In the genomic region with DNA sequence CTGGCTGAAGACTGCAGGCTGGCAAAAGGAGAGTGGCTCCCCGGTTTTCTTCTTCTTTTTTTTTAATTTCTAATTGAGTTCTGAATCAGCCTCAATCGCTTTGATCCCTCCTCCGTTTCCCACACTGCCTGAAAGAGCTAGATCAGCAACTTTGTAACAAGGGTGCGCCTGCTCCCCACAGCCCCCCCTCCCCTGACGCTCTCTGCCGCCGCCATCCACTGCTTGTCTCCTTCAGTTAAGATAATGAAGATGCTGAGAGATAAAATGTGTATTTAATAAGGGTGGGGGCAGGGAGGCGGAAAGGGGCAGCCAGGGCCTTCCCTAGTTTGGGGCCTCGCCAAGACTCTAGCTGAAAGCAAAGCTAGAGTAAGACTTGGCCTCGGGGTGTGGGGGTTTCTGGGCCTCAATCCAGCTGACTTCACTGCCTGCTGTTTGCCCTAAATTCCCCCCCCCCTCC, we compare ENCODE assay signal across 9 mouse cellular contexts. TPM values are rescaled to one million over a fixed set of nuclear protein-coding genes. Genes with fewer than 3 reads are reported as not detected.
DNase-seq lines count a peak whose midpoint lies in the region; ATAC-seq and TF ChIP-seq lines count a peak whose summit lies in the region.
"Had no signal": no experiment of that assay in that cellular context is flagged by ENCODE, and none has a peak within 500 bp of the region (broad histone marks: within the 10 kb centered on the region; RNA-seq: fewer than 3 reads in every experiment).

No protein-coding gene starts in this region.

- H3K27ac ChIP-seq in heart, embryonic 10.5 days = peak overlapping the region; percentile 89
- H3K27ac ChIP-seq in MEL (ENCODE audit: control insufficient read depth, low read depth, low read length) = peak overlapping the region; percentile 50
- H3K27ac ChIP-seq in forebrain, postnatal 0 days (ENCODE audit: low read depth, low read length) = peak overlapping the region; percentile 6
- H3K27ac ChIP-seq in kidney, postnatal 0 days = peak overlapping the region; percentile 86
- peak overlapping the region; percentile 48; the same call in 1 of the 2 replicates for H3K27ac ChIP-seq in midbrain, embryonic 16.5 days (ENCODE audit: low read length)

- no peaks in the 10 kb centered on the region for H3K27me3 ChIP-seq in heart, embryonic 10.5 days (ENCODE audit: insufficient read depth, poor library complexity, severe bottlenecking)
- H3K27me3 ChIP-seq in MEL (ENCODE audit: control insufficient read depth in 1 of 2, insufficient read depth in 2 of 2, low read length in 2 of 2) = no peaks in the 10 kb centered on the region
- H3K27me3 ChIP-seq in forebrain, postnatal 0 days (ENCODE audit: insufficient read depth, low read length) = no peaks in the 10 kb centered on the region
- H3K27me3 ChIP-seq in kidney, postnatal 0 days (ENCODE audit: insufficient read depth, low read length) = no peaks in the 10 kb centered on the region
- no peaks in the 10 kb centered on the region for H3K27me3 ChIP-seq in midbrain, embryonic 16.5 days (ENCODE audit: control insufficient read depth, insufficient read depth, low read depth, low read length)

- no peaks in the 10 kb centered on the region for H3K79me2 ChIP-seq in MEL (ENCODE audit: control insufficient read depth, insufficient read depth, low read length, poor library complexity)

- H3K9ac ChIP-seq in MEL (ENCODE audit: control insufficient read depth, low read depth, low read length, poor library complexity, severe bottlenecking) = peak overlapping the region; percentile 35
- H3K9ac ChIP-seq in forebrain, postnatal 0 days = no peak overlapping the region
- H3K9ac ChIP-seq in kidney, postnatal 0 days (ENCODE audit: low read depth, low read length) = no peak overlapping the region
- H3K9ac ChIP-seq in midbrain, embryonic 16.5 days (ENCODE audit: low read depth, low read length) = peak overlapping the region; percentile 32; the same call in 1 of the 2 replicates

- no peak; a peak in 1 of 4 replicates for TF ChIP-seq POLR2A in MEL (IDR thresholded peaks at IDR 0.05; ENCODE audit: control insufficient read depth in 1 of 2, insufficient read depth in 1 of 2, low read depth in 1 of 2, low read length in 2 of 2, poor library complexity in 1 of 2)

- H3K36me3 ChIP-seq in heart, embryonic 10.5 days = peaks cover 26% of the 10 kb centered on the region
- H3K36me3 ChIP-seq in MEL (ENCODE audit: control insufficient read depth in 1 of 2, insufficient read depth in 2 of 2, low read length in 2 of 2) = peaks cover 5 to 31% of the 10 kb centered on the region in 2 experiments
- H3K36me3 ChIP-seq in forebrain, postnatal 0 days (ENCODE audit: insufficient read depth) = no peaks in the 10 kb centered on the region
- no peaks in the 10 kb centered on the region for H3K36me3 ChIP-seq in kidney, postnatal 0 days (ENCODE audit: insufficient read depth, low read length)
- no peaks in the 10 kb centered on the region for H3K36me3 ChIP-seq in midbrain, embryonic 16.5 days (ENCODE audit: control insufficient read depth, insufficient read depth, low read length)

- peak overlapping the region; percentile 33 for H3K4me3 ChIP-seq in heart, embryonic 10.5 days
- peak overlapping the region in 1 of 2 experiments; percentile 28; a peak in 1 of 4 replicates for H3K4me3 ChIP-seq in MEL (ENCODE audit: control insufficient read depth in 1 of 2, insufficient read depth in 1 of 2, low read depth in 2 of 2, low read length in 2 of 2)
- H3K4me3 ChIP-seq in forebrain, postnatal 0 days (ENCODE audit: low read depth, low read length) = no peak overlapping the region
- no peak overlapping the region for H3K4me3 ChIP-seq in kidney, postnatal 0 days (replicated peaks; ENCODE audit: low read depth, low read length)
- no peak overlapping the region for H3K4me3 ChIP-seq in midbrain, embryonic 16.5 days (ENCODE audit: low read depth, low read length)

- no peak for DNase-seq in heart, embryonic 10.5 days (ENCODE audit: low spot score)
- DNase-seq in heart, adult 9 months (ENCODE audit: low spot score in 2 of 2) = no peak
- DNase-seq in MEL (ENCODE audit: low read depth, low spot score) = peak; percentile 68
- DNase-seq in forebrain, postnatal 0 days = peak; percentile 63
- DNase-seq in kidney, postnatal 0 days (ENCODE audit: low spot score) = no peak
- no peak for DNase-seq in frontal cortex, postnatal 25 days (ENCODE audit: low spot score in 2 of 2)
- DNase-seq in urinary bladder, postnatal 36 days (ENCODE audit: low spot score in 2 of 2) = no peak

- WGBS in heart, embryonic 10.5 days = 19% methylated on average over 10 of the region's 10 CpGs
- 5% methylated on average over 10 of the region's 10 CpGs for WGBS in forebrain, postnatal 0 days
- WGBS in kidney, postnatal 0 days = 13% methylated on average over 10 of the region's 10 CpGs
- 2% methylated on average over 10 of the region's 10 CpGs for WGBS in midbrain, embryonic 16.5 days

- no peak for TF ChIP-seq RAD21 in MEL (IDR thresholded peaks at IDR 0.05; ENCODE audit: low read depth, low read length)

- no peak for TF ChIP-seq CTCF in MEL (IDR thresholded peaks at IDR 0.05 in 2 of 3, conservative IDR thresholded peaks at IDR 0.05 in 1 of 3; ENCODE audit: control insufficient read depth in 1 of 3, insufficient read depth in 1 of 3, low read depth in 2 of 3, low read length in 3 of 3, poor library complexity in 1 of 3, severe bottlenecking in 1 of 3)
- TF ChIP-seq CTCF in forebrain, postnatal 0 days (IDR thresholded peaks at IDR 0.05; ENCODE audit: low read depth) = no peak
- no peak for TF ChIP-seq CTCF in kidney, postnatal 0 days (IDR thresholded peaks at IDR 0.05; ENCODE audit: low read depth)

- H3K4me1 ChIP-seq in heart, embryonic 10.5 days = peaks cover 75% of the 10 kb centered on the region
- H3K4me1 ChIP-seq in MEL (ENCODE audit: control insufficient read depth in 1 of 2, insufficient read depth in 2 of 2, low read length in 2 of 2) = peaks cover 18 to 27% of the 10 kb centered on the region in 2 experiments
- H3K4me1 ChIP-seq in forebrain, postnatal 0 days (ENCODE audit: insufficient read depth) = peaks cover 21% of the 10 kb centered on the region
- peaks cover 53% of the 10 kb centered on the region for H3K4me1 ChIP-seq in kidney, postnatal 0 days (replicated peaks; ENCODE audit: insufficient read depth, low read length)
- H3K4me1 ChIP-seq in midbrain, embryonic 16.5 days (ENCODE audit: control insufficient read depth, insufficient read depth, low read length) = peaks cover 38% of the 10 kb centered on the region

- ATAC-seq in forebrain, postnatal 0 days = peak; percentile 48
- ATAC-seq in kidney, postnatal 0 days (replicated peaks; ENCODE audit: low FRiP score, low read depth) = no peak
- ATAC-seq in midbrain, embryonic 16.5 days = no peak

- no peaks in the 10 kb centered on the region for H3K9me3 ChIP-seq in heart, embryonic 10.5 days
- H3K9me3 ChIP-seq in MEL (replicated peaks; ENCODE audit: insufficient read depth, low read length) = no peaks in the 10 kb centered on the region
- H3K9me3 ChIP-seq in forebrain, postnatal 0 days (ENCODE audit: low read length) = no peaks in the 10 kb centered on the region
- H3K9me3 ChIP-seq in kidney, postnatal 0 days (replicated peaks; ENCODE audit: low read length) = no peaks in the 10 kb centered on the region
- no peaks in the 10 kb centered on the region for H3K9me3 ChIP-seq in midbrain, embryonic 16.5 days (replicated peaks; ENCODE audit: control insufficient read depth, low read length, poor library complexity, severe bottlenecking)

- peak; percentile 46 to 78; a peak in 3 of 4 replicates for TF ChIP-seq EP300 in MEL (IDR thresholded peaks at IDR 0.05; ENCODE audit: low read depth in 1 of 2, low read length in 2 of 2)

- no peak overlapping the region for H3K4me2 ChIP-seq in forebrain, postnatal 0 days (ENCODE audit: low read depth)
- no peak overlapping the region for H3K4me2 ChIP-seq in kidney, postnatal 0 days (ENCODE audit: low read length)
- 0 out of 2 replicates have a peak overlapping the region, but pooled peaks have one; percentile 6 for H3K4me2 ChIP-seq in midbrain, embryonic 16.5 days (ENCODE audit: low read length)

TF ChIP-seq in MEL, 35 proteins besides CTCF, POLR2A, EP300 and RAD21 (continues in another document):
- TF ChIP-seq MAX (IDR thresholded peaks at IDR 0.05; ENCODE audit: low read length) (0 out of 2 replicates have a peak, but pooled peaks have one; percentile 31), ZNF384 (IDR thresholded peaks at IDR 0.05; ENCODE audit: low read depth, low read length) (no peak; the same call in 1 of the 2 replicates), GABPA (IDR thresholded peaks at IDR 0.05; ENCODE audit: low read depth, low read length) (no peak), MYC (IDR thresholded peaks at IDR 0.05; ENCODE audit: low read depth, low read length) (no peak), TCF12 (IDR thresholded peaks at IDR 0.05; ENCODE audit: low read depth, low read length) (peak; percentile 74)

RNA-seq across cellular contexts. Expression of a gene that starts 2.3 kb away (rescaled TPM):
- 30.4 and 36.9 TPM in 2 replicates for polyA plus RNA-seq in heart, embryonic 10.5 days (2016; fragmentation: Nextera tagmentation; extraction: Ambion mirVana)
- 9.8 and 12.1 TPM in 2 replicates for total RNA-seq in MEL (2012; rRNA removed)
- 10 to 100 TPM in 1 of 2 experiments, not detected in 1; 13.7 TPM for polyA plus RNA-seq in MEL (2012; ENCODE audit: insufficient read depth in 1 of 2, insufficient read length in 2 of 2, low read depth in 1 of 2, low replicate concordance in 2 of 2, missing spikeins in 1 of 2)
- 11.6 and 15.2 TPM in 2 replicates for total RNA-seq in forebrain, postnatal 0 days (2014; rRNA removed)
- 9.5 and 10.7 TPM in 2 replicates for polyA plus RNA-seq in forebrain, postnatal 0 days (2015; fragmentation: Nextera tagmentation; extraction: Ambion mirVana)
- 25.7 and 26.3 TPM in 2 replicates for polyA plus RNA-seq in kidney, postnatal 0 days (2015; fragmentation: Nextera tagmentation; extraction: Ambion mirVana)
- 9.5 and 9.6 TPM in 2 replicates for polyA plus RNA-seq in midbrain, embryonic 16.5 days (2015; fragmentation: Nextera tagmentation; extraction: Ambion mirVana)

RNA-seq across cellular contexts. Expression of a gene that starts 17.7 kb away (rescaled TPM):
- 39.3 and 47.7 TPM in 2 replicates for polyA plus RNA-seq in heart, embryonic 10.5 days (2016; fragmentation: Nextera tagmentation; extraction: Ambion mirVana)
- total RNA-seq in MEL (2012; rRNA removed) = 83.4 and 104 TPM in 2 replicates
- polyA plus RNA-seq in MEL (2012; ENCODE audit: insufficient read depth in 1 of 2, insufficient read length in 2 of 2, low read depth in 1 of 2, low replicate concordance in 2 of 2, missing spikeins in 1 of 2) = 10 to 100 TPM; 56.9 to 69.4 TPM
- total RNA-seq in forebrain, postnatal 0 days (2014; rRNA removed) = 2.2 and 2.3 TPM in 2 replicates
- polyA plus RNA-seq in forebrain, postnatal 0 days (2015; fragmentation: Nextera tagmentation; extraction: Ambion mirVana) = 1.3 and 1.7 TPM in 2 replicates
- 12.3 and 15.5 TPM in 2 replicates for polyA plus RNA-seq in kidney, postnatal 0 days (2015; fragmentation: Nextera tagmentation; extraction: Ambion mirVana)
- polyA plus RNA-seq in midbrain, embryonic 16.5 days (2015; fragmentation: Nextera tagmentation; extraction: Ambion mirVana) = 2.4 TPM in 2 replicates

RNA-seq across cellular contexts. Expression of a gene that starts 57.5 kb away (rescaled TPM):
- 1.0 and 1.1 TPM in 2 replicates for polyA plus RNA-seq in heart, embryonic 10.5 days (2016; fragmentation: Nextera tagmentation; extraction: Ambion mirVana)
- not detected in 2 replicates for total RNA-seq in MEL (2012; rRNA removed)
- polyA plus RNA-seq in MEL (2012; ENCODE audit: insufficient read depth in 1 of 2, insufficient read length in 2 of 2, low read depth in 1 of 2, low replicate concordance in 2 of 2, missing spikeins in 1 of 2) = not detected
- 1.2 and 1.4 TPM in 2 replicates for total RNA-seq in forebrain, postnatal 0 days (2014; rRNA removed)
- polyA plus RNA-seq in forebrain, postnatal 0 days (2015; fragmentation: Nextera tagmentation; extraction: Ambion mirVana) = 2.0 and 2.7 TPM in 2 replicates
- polyA plus RNA-seq in kidney, postnatal 0 days (2015; fragmentation: Nextera tagmentation; extraction: Ambion mirVana) = 1.1 and 1.6 TPM in 2 replicates
- polyA plus RNA-seq in midbrain, embryonic 16.5 days (2015; fragmentation: Nextera tagmentation; extraction: Ambion mirVana) = 1.0 and 1.9 TPM in 2 replicates
- total RNA-seq: hematopoietic stem cell, adult 5-6 weeks had no signal

Comparison
In these comparisons a context has a peak if more than half of its experiments do, and no peak if none do; other contexts are left out.
1. DNase-seq: peak in MEL (single experiment) and forebrain, postnatal 0 days (single experiment); none in heart, embryonic 10.5 days (single experiment), heart, adult 9 months (0 of 2), kidney, postnatal 0 days (single experiment), frontal cortex, postnatal 25 days (0 of 2) and urinary bladder, postnatal 36 days (0 of 2).
2. H3K27ac ChIP-seq: peak in every context shown above with its lines; median percentile 89 in heart, embryonic 10.5 days; 86 in kidney, postnatal 0 days; 50 in MEL; 48 in midbrain, embryonic 16.5 days; 6 in forebrain, postnatal 0 days.
3. H3K9ac ChIP-seq: peak in MEL (single experiment) and midbrain, embryonic 16.5 days (single experiment); none in forebrain, postnatal 0 days (single experiment) and kidney, postnatal 0 days (single experiment).